Mouse (Mus musculus): ENCODE measurements around the gene Gm28043. TPM values are rescaled to one million over a fixed set of nuclear protein-coding genes. Genes with fewer than 3 reads are reported as not detected.
"Not testable (repeated sequence)": the region's sequence is repeated elsewhere in the genome, so short reads cannot be mapped to it uniquely, and the experiment has no call there.

Gene Gm28043
- total RNA-seq (2021): 1 to 10 TPM; 2.6 to 5.0 TPM

DNA sequence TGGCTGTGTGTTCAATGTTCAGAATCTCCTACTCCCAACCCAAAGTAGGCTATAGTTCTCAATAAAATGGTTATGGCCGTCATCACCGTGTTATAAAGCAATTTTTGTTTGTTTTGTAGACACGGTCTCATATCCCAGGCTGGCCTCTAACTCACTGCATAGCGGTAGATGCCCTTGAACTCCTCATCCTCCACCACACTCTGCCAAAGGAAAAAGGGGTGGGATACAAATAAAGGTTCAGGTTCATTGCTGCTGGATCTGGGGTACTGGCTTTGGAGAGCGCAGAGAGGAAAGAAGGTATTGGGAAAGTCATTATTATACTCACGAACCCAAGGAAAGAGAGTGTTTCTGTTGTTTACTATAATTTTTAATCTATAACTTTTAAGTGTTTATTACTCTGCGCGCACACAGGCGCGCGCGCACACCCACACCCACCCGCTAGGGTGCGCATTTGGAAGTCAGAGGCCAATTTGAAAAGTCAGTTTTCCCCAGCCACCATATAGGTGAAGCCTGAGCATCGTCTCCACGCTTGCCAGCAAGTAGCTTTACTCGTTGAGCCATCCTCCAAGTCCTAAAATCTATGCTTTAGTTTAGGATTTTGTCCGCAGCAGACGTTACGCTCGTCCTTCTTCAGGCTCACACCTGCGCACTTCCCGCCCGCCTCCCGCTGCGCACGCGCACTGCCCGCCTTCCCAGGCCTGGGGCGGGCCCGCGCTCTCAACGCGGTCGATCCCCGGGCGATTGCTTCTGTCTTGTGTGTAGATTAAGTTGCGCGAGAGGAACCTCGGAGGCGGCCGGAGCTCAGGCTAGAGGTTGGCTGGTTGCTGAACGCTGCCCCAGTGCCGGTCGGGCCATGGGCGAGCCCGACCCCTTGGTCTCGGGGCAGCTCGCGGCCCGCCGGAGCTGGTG is at the start of gene Gm28043, which contains the start of gene Rnf8:
Gene Gm28043 (plus strand): TSS at position 762 of the 909 bp plus-strand sequence.
Gene Rnf8 (plus strand): TSS at position 676 of the 909 bp plus-strand sequence.
- DNase-seq (ENCODE audit: extremely low spot score in 1 of 2, low spot score in 1 of 2): peak; percentile 86 to 90

DNA sequence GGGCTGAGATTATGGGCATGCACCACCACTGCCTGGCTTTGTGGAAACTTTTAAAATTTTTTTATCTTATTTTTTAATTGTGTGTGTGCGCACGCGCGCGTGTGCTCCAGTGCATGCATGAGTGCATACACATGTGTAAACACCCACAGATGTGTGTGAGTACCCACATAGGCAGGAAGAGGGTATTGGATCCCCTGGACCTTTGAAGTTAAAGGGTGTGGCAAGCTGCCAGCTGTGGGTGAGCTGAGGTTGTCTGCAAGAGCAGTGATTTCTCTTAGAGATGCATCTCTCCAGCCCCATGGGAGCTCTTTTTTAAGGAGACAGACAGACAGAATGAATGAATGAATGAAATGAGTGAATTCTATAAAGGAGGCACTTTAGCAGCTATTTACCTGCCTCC is 49.2 kb upstream of the Gm28043 start:
- no peak for DNase-seq (ENCODE audit: extremely low spot score in 1 of 2, low spot score in 1 of 2)

DNA sequence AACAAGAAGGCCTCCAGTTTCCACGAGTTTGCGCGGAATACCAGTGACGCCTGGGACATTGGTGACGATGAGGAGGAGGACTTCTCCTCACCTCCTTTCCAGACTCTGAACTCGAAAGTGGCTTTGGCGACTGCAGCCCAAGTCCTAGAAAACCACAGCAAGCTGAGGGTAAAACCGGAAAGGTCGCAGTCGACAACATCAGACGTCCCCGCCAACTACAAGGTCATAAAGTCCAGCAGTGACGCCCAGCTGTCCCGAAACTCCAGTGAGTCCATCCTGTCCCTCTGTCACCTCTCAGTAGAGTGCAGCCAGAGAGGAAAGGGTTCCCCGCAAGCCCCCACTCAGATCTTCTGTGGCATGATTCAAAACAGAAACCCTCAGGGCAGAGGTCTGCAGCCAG is 46.2 kb upstream of the Gm28043 start:
- no peak for DNase-seq (ENCODE audit: extremely low spot score in 1 of 2, low spot score in 1 of 2)

DNA sequence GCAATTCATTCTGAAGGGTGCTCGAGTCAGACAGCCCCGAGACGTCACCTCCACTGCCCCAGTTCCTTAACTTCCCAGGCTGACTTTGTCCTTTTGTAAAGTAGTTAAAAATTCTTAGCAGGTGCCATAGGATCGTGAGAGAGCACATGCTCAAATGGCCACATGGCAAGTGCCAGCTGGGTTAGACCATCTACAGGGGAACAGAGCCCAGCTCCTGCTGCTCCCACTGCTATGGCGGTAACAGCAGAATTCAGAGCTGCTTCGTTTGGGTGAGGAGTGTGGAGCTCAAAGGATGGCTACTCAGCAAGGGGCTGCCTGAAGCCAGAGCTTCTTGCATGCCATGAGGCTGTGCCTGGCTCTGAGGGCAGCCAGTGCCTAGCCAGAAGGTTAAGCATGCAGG is 44.8 kb upstream of the Gm28043 start:
- DNase-seq (ENCODE audit: extremely low spot score in 1 of 2, low spot score in 1 of 2): no peak

DNA sequence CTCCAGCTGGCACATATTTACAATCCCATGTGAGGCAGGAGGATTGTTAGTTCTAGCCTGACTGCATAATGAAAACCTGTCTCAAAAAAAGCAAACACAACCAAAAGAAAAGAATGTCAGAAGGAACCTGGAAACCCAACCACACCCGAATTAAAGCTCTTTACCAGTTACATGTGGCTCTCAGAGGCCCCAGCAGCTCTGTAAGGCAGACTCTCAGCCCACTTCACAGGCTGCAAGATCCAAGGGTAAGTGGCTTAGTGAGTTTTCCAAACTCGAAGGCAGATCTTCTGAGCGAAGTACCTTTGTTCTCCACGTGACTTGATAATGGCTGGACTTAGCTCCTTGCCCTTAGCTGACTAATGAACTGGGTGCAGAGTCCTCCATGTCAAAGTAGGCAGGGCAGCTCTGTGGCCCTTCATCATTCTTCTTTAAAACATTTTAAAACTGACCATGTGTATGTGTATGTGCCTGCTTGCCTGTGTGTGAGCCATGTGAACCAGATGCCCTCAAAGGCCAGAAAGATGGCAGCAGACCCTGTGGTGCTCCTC is 35.0 kb upstream of the Gm28043 start:
- no peak for DNase-seq (ENCODE audit: extremely low spot score in 1 of 2, low spot score in 1 of 2)

DNA sequence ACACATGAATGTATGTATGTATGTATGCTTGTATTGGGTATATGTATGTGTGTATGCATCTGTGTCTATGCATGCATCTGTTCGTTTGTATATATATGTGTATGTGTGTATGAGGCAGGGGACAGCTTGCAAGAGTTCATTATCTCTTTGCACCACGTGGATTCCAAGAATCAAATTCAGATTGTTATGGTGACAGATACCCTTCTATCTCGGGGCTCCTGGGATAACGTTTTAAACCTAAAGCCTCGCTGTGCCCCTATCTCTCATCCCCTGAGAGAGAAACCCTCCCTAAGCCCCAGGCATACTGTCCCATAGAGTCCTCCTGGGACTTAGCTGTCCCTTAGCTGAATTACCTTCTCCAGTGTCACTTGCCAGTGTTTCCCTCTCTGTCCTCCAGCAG is 31.1 kb upstream of the Gm28043 start:
- DNase-seq (ENCODE audit: extremely low spot score in 1 of 2, low spot score in 1 of 2): no peak

DNA sequence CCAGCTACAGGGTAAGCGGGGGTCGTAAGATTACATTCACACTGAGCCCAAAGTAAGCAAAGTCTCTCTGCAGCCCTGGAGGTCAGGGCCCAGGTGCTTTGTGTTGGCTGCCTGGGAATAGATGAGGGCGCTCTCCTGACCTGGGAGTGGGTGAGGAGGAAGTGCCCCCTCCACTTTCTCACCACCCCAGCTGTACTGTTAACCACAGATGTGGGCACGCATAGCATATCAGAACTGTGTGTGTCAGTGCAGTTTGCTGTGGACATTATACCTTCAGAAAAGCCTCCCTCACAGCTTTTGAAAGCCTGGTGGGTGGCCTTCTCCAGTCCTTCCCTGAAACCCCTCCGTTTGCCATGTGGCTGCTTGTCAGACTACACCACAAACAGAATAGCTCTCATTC is 30.4 kb upstream of the Gm28043 start:
- DNase-seq (ENCODE audit: extremely low spot score in 1 of 2, low spot score in 1 of 2): no peak

DNA sequence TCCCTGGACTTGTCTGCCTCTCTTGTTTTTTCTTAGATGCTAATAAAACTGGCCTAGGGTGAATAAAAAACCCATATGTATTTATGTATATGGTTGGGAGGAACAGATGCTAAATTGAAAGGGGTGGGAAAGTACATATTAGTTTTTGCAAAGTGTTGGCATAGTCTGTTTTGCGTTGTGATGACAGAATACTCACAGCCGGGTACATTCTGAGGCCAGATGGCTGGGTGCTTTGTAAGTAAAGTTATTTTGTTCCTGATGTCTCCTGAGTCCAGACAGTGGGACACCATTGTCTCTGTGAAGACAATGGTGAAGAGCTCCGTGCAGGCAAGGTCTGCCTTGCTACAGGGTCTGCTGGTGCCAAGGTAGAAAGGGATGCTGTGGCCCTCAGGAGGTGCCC is 29.9 kb upstream of the Gm28043 start:
- peak in 1 of 2 experiments; percentile 21 for DNase-seq (ENCODE audit: extremely low spot score in 1 of 2, low spot score in 1 of 2)

DNA sequence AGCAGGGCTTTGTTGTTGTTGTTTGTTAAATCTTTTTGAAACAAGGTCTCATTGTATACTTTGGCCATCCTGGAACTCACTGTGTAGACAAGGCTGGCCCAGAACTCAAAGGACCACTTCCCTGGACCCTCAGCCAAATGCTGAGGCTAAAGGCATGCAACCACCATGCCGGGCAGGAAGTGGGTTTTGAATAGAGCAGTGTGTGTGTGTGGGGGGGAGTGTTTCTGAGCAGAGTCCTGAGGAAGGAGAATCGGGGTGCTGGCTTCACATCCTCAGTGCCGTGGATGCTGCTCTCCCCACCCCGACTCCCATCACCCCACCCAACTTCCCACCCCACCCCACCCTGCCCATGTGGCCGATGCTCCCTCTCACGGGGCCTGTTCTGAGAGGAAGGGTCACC is 29.2 kb upstream of the Gm28043 start:
- no peak for DNase-seq (ENCODE audit: extremely low spot score in 1 of 2, low spot score in 1 of 2)

DNA sequence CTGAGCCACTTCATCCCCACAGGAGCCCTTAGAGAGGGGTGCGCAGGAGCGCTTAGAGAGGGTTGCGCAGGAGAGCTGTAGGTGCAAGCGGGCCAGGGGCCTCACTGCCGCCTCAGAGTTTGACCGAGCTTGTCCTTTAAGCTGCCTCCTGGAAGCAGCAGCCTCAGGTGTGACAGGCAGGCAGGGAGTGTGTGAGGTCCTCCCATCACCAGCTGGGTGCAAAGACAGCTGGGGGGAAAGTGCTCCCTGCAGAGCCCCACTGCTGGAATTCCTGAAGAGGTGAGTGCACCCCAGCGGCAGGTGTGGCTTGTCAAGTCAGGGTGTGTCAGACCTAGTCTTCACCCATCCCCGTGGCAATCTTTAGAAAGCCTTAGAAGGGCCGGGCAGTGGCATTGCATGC is 27.8 kb upstream of the Gm28043 start:
- no peak for DNase-seq (ENCODE audit: extremely low spot score in 1 of 2, low spot score in 1 of 2)

DNA sequence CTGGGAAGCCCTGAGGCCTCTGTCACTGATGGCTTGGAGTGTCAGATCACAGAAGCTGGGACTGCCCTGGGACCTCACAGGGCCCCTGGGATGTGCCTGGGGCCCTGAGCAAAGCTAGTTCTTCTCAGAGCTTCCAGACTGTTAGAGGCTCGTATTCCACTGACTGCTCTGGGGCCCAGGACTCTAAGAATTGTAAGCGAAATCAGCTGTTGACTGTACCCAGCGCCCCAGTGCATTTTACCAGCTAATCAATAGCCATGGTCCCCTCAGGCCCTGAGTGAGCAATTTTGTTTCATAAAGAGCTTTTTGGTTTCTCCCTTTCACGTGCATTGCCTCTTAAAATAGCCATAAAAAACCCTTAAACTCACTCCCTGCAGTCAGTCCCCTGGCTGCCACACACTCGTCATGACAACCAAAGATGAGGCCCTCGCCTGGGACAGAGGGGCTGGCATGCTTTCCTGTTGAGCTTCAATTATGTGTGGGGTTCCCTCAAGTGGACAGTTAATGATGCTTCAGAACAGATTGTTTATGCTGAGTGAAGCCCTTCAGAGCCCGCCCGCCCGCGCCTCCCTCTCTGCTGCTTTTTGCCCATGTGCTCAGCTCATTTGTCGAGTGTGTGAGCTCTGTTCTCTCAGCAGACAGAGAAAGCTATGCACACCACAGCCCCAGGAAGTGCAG is 25.3 kb upstream of the Gm28043 start:
- no peak for DNase-seq (ENCODE audit: extremely low spot score in 1 of 2, low spot score in 1 of 2)

DNA sequence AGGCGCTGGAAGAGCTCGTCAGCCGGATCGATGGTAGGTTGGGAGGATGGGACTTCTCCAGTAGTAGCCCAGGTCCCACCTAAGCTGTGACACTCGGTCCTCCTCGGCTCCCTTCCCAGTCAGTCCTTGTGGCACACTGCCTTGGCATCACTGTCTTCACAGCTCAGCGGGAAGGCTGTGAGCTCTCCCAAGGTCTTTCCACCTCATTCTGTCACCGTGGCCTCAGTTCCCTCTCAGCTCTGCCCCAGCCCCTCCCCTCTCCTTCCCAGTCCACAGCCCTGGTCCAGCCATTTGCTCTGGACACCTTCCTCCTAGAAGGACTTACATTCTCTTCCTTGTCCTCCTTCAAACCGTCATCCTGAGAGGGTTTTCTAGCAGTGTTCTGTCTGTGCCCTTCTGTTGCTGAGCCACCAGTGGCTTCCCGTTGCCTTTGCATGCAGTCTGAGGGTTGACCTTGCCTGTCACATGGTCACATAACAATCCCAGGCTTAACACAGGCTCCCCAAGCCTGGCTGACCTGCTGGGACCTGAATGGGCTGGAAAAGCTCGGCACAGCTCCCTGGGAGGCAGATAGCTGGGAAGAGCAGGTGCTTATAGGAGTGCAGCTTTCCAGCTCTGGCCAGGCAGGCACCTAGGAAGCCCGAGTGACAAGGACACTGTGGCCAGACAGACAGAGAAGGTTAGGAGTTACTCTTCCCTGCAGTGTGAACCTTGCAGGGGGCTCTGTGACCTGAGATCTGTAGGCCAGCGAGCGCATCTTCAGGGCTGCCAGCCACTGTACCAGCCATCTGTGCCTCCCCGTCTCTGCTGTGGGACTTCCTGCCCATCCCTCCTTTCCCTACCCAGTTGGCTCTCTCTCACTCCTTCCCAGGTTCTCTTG is 18.5 kb upstream of the Gm28043 start:
- no peak for DNase-seq (ENCODE audit: extremely low spot score in 1 of 2, low spot score in 1 of 2)

DNA sequence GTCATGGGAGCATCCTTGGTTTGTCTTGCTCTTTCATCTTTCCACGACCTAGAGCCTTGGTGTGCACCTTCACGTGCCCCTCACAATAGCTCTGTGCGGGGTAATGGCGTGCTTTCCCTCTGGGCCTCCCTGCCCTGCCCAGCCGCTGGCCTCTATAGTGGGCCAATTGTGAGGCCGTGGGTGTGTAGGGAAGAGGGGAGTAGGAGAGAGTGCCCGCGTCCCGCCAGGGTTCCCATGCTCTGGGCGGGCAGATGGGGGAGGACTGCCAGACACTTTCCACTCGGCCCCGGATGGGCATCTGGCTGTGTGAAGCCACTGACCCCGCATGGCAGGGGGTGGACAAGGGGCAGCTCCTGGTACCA is 17.9 kb upstream of the Gm28043 start:
- DNase-seq (ENCODE audit: extremely low spot score in 1 of 2, low spot score in 1 of 2): no peak

DNA sequence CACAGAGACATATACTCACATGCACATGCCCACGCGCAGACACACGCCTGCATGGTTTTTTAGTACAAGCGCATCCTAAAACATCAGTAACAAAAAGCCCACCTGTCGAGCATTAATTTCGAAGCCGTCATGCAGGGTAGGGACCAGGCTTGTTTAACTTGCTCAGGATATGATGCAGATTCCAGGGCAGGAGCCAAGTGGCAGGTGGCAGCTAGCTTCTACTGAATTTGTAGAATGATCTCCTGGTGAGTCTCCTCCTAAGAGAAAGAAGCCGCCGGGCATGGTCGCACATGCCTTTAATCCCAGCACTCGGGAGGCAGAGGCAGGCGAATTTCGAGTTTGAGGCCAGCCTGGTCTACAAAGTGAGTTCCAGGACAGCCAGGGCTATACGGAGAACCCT is 15.6 kb upstream of the Gm28043 start:
- DNase-seq (ENCODE audit: extremely low spot score in 1 of 2, low spot score in 1 of 2): no peak

DNA sequence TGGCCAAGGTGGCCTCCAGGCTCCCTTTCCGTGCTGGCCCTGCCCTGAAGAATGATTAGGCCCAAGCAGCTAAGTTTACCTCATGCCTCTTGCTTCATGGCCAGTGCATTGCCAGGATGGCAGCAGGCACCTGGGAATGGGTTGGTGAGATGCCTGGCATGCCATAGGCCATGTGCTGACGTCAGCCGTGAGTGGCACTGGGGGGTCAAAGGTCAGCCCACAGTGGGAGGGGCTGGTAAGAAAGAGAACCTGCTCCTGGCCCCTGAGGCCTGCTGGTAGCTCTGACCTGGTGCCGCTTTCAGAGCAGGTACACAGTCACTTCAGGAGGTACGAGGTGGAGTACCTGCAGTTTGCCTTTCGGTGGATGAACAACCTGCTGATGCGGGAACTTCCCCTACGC is 15.1 kb upstream of the Gm28043 start:
- DNase-seq (ENCODE audit: extremely low spot score in 1 of 2, low spot score in 1 of 2): no peak

DNA sequence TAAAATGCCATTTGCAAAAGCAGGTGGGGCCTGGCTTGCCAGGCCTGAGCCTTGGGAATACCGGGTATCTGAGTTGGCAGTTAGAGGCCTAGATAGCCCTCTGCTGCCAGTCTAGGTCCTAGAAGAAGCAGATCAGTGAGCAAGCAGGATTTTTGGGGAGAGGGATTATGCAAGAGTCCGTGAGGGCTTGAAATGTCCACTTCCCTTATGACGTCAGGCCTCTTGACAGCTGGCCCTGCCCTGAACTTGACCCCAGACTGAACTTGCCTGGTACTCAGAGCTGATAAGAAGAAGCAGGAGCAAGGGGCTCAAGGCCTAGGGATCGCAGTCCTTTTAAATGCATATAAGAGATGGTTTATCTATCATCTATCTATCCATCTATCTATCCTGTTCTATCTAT is 13.3 kb upstream of the Gm28043 start:
- no peak for DNase-seq (ENCODE audit: extremely low spot score in 1 of 2, low spot score in 1 of 2)

DNA sequence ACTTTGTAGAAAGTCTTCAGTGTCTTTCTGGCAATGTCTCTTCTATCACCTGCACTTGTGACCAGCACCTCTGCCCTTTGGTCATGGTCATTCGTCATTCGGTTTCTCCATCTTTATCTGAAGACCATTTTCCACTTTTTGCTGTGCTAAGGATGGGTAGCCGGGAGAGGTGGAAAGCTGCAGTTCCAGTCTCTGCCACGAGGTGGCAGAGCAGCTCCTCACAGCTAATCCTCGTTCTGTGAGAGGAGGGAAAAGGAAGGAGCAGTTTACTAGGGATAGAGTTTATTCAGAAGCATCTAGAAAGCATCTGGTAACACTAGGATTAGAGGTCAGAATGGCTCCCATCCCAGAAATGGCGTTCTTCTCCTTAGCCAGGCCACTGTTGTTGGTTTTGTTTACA is 11.4 kb upstream of the Gm28043 start:
- peak; percentile 85 to 94 for DNase-seq (ENCODE audit: extremely low spot score in 1 of 2, low spot score in 1 of 2)

DNA sequence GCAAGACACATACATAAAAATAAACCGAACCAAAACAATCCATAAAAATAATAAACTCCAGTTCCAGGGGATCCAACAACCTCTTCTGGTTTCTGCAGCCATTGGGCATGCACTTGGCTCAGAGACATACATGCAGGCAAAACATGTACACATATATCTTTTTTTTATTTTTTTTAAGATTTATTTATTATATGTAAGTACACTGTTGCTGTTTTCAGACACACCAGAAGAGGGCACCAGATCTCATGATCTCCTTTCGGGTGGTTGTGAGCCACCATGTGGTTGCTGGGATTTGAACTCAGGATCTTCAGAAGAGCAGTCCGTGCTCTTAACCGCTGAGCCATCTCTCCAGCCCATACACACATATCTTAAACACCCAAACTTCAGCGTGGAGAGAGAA is 1.2 kb upstream of the Gm28043 start:
- DNase-seq (ENCODE audit: extremely low spot score in 1 of 2, low spot score in 1 of 2): not testable (repeated sequence)

DNA sequence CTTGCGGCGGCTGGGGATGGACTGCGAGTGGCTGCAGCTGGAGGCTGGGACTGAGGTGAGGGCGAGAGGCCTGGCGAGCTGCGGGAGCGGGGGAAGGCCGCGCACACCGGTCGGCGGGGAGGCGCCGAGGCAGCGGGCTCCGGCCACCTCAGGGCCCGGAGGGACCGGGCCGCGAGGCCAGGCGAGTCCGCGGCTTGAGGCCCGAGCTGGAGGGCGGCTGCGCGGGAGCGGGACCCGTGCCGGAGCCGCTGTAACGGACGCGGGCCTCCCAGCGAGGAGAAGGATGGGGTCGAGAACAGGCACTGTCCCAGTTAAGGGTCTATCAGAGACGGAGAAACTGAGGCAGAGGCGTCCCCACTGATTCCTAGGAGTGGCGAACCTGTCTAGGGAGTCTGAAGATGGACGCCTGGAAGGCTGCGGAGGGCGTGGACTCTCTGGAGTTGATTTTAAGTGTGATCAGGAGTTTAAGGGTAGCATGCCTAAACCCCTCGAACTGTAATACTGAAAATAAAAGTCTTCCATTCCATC is 412 bp downstream of the Gm28043 start:
- no peak for DNase-seq (ENCODE audit: extremely low spot score in 1 of 2, low spot score in 1 of 2)

DNA sequence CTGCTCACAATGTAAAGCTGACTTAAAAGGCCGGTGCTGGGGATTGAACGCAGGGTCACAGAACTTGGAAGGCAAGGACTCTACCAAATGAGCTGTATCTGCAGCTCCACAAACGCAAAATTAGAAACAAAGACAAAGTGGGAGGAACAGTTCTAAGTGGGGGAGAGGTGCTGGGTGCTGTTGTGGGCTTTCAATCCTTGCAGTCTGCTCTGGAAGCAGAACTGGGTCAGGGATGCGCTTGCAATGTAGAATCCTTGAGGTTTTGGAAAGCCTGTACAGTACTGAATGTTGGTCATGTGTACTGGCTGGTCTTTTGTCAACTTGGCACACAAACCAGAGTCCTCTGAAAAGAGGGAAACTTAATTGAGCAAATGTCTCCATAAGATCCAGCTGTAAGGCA is 940 bp downstream of the Gm28043 start:
- no peak for DNase-seq (ENCODE audit: extremely low spot score in 1 of 2, low spot score in 1 of 2)
